Mouse (Mus musculus): ENCODE results near the gene Bin2. TPM values are rescaled to one million over a fixed set of nuclear protein-coding genes. Genes with fewer than 3 reads are reported as not detected.

Gene Bin2
- polyA plus RNA-seq, 1 experiment from 2014 or later = 2.1 TPM

- Histone ChIP-seq H3K9ac (replicated peaks; ENCODE audit: low read length) (no peak overlapping the region), H3K27ac (replicated peaks; ENCODE audit: low read depth, low read length) (no peak overlapping the region), H3K4me1 (ENCODE audit: control insufficient read depth, insufficient read depth, low read length) (peaks cover 3% of the 10 kb centered on the region), H3K4me3 (ENCODE audit: low read depth, low read length) (no peak overlapping the region), H3K27me3 (ENCODE audit: control insufficient read depth, insufficient read depth, low read length) (peaks cover 40% of the 10 kb centered on the region), H3K36me3 (replicated peaks; ENCODE audit: control insufficient read depth, insufficient read depth, low read depth, low read length) (no peaks in the 10 kb centered on the region), H3K9me3 (replicated peaks; ENCODE audit: control insufficient read depth, low read length) (no peaks in the 10 kb centered on the region), H3K4me2 (ENCODE audit: low read depth, low read length) (no peak overlapping the region)
- ATAC-seq (replicated peaks; ENCODE audit: insufficient number of reproducible peaks, low FRiP score, low TSS enrichment, low read depth) = no peak
- 4% methylated on average over 9 of the region's 9 CpGs for WGBS
- DNase-seq (ENCODE audit: low spot score) = peak; percentile 4
Measured at GRCm38 (mm10) chr15:100635239-100635638, 34.1 kb downstream of the Bin2 start.

GRCm38 (mm10) chr15:100633341-100633740 is 36.0 kb downstream of the Bin2 start:
- no peaks in the 10 kb centered on the region for H3K36me3 ChIP-seq (replicated peaks; ENCODE audit: control insufficient read depth, insufficient read depth, low read depth, low read length)
- H3K9ac ChIP-seq (replicated peaks; ENCODE audit: low read length) = no peak overlapping the region
- H3K9me3 ChIP-seq (replicated peaks; ENCODE audit: control insufficient read depth, low read length) = no peaks in the 10 kb centered on the region
- H3K27me3 ChIP-seq (ENCODE audit: control insufficient read depth, insufficient read depth, low read length) = peaks cover 35% of the 10 kb centered on the region
- ATAC-seq (replicated peaks; ENCODE audit: insufficient number of reproducible peaks, low FRiP score, low TSS enrichment, low read depth) = no peak
- H3K27ac ChIP-seq (replicated peaks; ENCODE audit: low read depth, low read length) = no peak overlapping the region
- peaks cover 3% of the 10 kb centered on the region for H3K4me1 ChIP-seq (ENCODE audit: control insufficient read depth, insufficient read depth, low read length)
- DNase-seq (ENCODE audit: low spot score) = no peak
- H3K4me3 ChIP-seq (ENCODE audit: low read depth, low read length) = no peak overlapping the region
- no peak overlapping the region for H3K4me2 ChIP-seq (ENCODE audit: low read depth, low read length)
- WGBS = 80% methylated on average over 10 of the region's 10 CpGs

GRCm38 (mm10) chr15:100632323-100632722 is 37.0 kb downstream of the Bin2 start:
- H3K27ac ChIP-seq (replicated peaks; ENCODE audit: low read depth, low read length) = no peak overlapping the region
- peaks cover 7% of the 10 kb centered on the region for H3K4me1 ChIP-seq (ENCODE audit: control insufficient read depth, insufficient read depth, low read length)
- no peak for DNase-seq (ENCODE audit: low spot score)
- peaks cover 27% of the 10 kb centered on the region for H3K27me3 ChIP-seq (ENCODE audit: control insufficient read depth, insufficient read depth, low read length)
- no peak for ATAC-seq (replicated peaks; ENCODE audit: insufficient number of reproducible peaks, low FRiP score, low TSS enrichment, low read depth)
- H3K4me2 ChIP-seq (ENCODE audit: low read depth, low read length) = no peak overlapping the region
- no peaks in the 10 kb centered on the region for H3K9me3 ChIP-seq (replicated peaks; ENCODE audit: control insufficient read depth, low read length)
- H3K9ac ChIP-seq (replicated peaks; ENCODE audit: low read length) = no peak overlapping the region
- WGBS = 82% methylated on average over 5 of the region's 5 CpGs
- H3K4me3 ChIP-seq (ENCODE audit: low read depth, low read length) = no peak overlapping the region
- H3K36me3 ChIP-seq (replicated peaks; ENCODE audit: control insufficient read depth, insufficient read depth, low read depth, low read length) = no peaks in the 10 kb centered on the region

- ATAC-seq (replicated peaks; ENCODE audit: insufficient number of reproducible peaks, low FRiP score, low TSS enrichment, low read depth) = no peak
- peaks cover 20% of the 10 kb centered on the region for H3K27me3 ChIP-seq (ENCODE audit: control insufficient read depth, insufficient read depth, low read length)
Measured at GRCm38 (mm10) chr15:100631454-100632170, 37.7 kb downstream of the Bin2 start.

GRCm38 (mm10) chr15:100630126-100630525 is 39.2 kb downstream of the Bin2 start:
- peaks cover 8% of the 10 kb centered on the region for H3K27me3 ChIP-seq (ENCODE audit: control insufficient read depth, insufficient read depth, low read length)

More at GRCm38 (mm10) chr15:100631454-100632170, 37.7 kb downstream of the Bin2 start:
- Histone ChIP-seq H3K9ac (replicated peaks; ENCODE audit: low read length) (no peak overlapping the region), H3K27ac (replicated peaks; ENCODE audit: low read depth, low read length) (no peak overlapping the region), H3K4me3 (ENCODE audit: low read depth, low read length) (no peak overlapping the region), H3K4me2 (ENCODE audit: low read depth, low read length) (no peak overlapping the region), H3K4me1 (ENCODE audit: control insufficient read depth, insufficient read depth, low read length) (peaks cover 7% of the 10 kb centered on the region), H3K36me3 (replicated peaks; ENCODE audit: control insufficient read depth, insufficient read depth, low read depth, low read length) (no peaks in the 10 kb centered on the region), H3K9me3 (replicated peaks; ENCODE audit: control insufficient read depth, low read length) (no peaks in the 10 kb centered on the region)
- WGBS = 84% methylated on average over 12 of the region's 12 CpGs
- DNase-seq (ENCODE audit: low spot score) = no peak

GRCm38 (mm10) chr15:100628797-100629196 is 40.6 kb downstream of the Bin2 start:
- Histone ChIP-seq H3K36me3 (replicated peaks; ENCODE audit: control insufficient read depth, insufficient read depth, low read depth, low read length) (no peaks in the 10 kb centered on the region), H3K4me1 (ENCODE audit: control insufficient read depth, insufficient read depth, low read length) (0 out of 2 replicates have a peak, but pooled peaks cover 3% of the 10 kb centered on the region), H3K9me3 (replicated peaks; ENCODE audit: control insufficient read depth, low read length) (no peaks in the 10 kb centered on the region), H3K4me2 (ENCODE audit: low read depth, low read length) (no peak overlapping the region), H3K9ac (replicated peaks; ENCODE audit: low read length) (no peak overlapping the region), H3K4me3 (ENCODE audit: low read depth, low read length) (no peak overlapping the region), H3K27ac (replicated peaks; ENCODE audit: low read depth, low read length) (no peak overlapping the region), H3K27me3 (ENCODE audit: control insufficient read depth, insufficient read depth, low read length) (no peaks in the 10 kb centered on the region)
- DNase-seq (ENCODE audit: low spot score) (peak; percentile 32), ATAC-seq (replicated peaks; ENCODE audit: insufficient number of reproducible peaks, low FRiP score, low TSS enrichment, low read depth) (no peak)
- WGBS = 39% methylated on average over 7 of the region's 7 CpGs

More at GRCm38 (mm10) chr15:100630126-100630525, 39.2 kb downstream of the Bin2 start:
- H3K36me3 ChIP-seq (replicated peaks; ENCODE audit: control insufficient read depth, insufficient read depth, low read depth, low read length) = no peaks in the 10 kb centered on the region
- DNase-seq (ENCODE audit: low spot score) (no peak), ATAC-seq (replicated peaks; ENCODE audit: insufficient number of reproducible peaks, low FRiP score, low TSS enrichment, low read depth) (no peak)
- 0 out of 2 replicates have a peak, but pooled peaks cover 3% of the 10 kb centered on the region for H3K4me1 ChIP-seq (ENCODE audit: control insufficient read depth, insufficient read depth, low read length)
- H3K27ac ChIP-seq (replicated peaks; ENCODE audit: low read depth, low read length) = no peak overlapping the region
- H3K4me2 ChIP-seq (ENCODE audit: low read depth, low read length) = no peak overlapping the region
- H3K4me3 ChIP-seq (ENCODE audit: low read depth, low read length) = no peak overlapping the region
- H3K9me3 ChIP-seq (replicated peaks; ENCODE audit: control insufficient read depth, low read length) = no peaks in the 10 kb centered on the region
- 58% methylated on average over 3 of the region's 3 CpGs for WGBS
- H3K9ac ChIP-seq (replicated peaks; ENCODE audit: low read length) = no peak overlapping the region

GRCm38 (mm10) chr15:100627774-100628370 is 41.5 kb downstream of the Bin2 start:
- Histone ChIP-seq H3K4me3 (ENCODE audit: low read depth, low read length) (no peak overlapping the region), H3K36me3 (replicated peaks; ENCODE audit: control insufficient read depth, insufficient read depth, low read depth, low read length) (no peaks in the 10 kb centered on the region), H3K4me2 (ENCODE audit: low read depth, low read length) (no peak overlapping the region), H3K9me3 (replicated peaks; ENCODE audit: control insufficient read depth, low read length) (no peaks in the 10 kb centered on the region), H3K4me1 (ENCODE audit: control insufficient read depth, insufficient read depth, low read length) (0 out of 2 replicates have a peak, but pooled peaks cover 3% of the 10 kb centered on the region), H3K27me3 (ENCODE audit: control insufficient read depth, insufficient read depth, low read length) (no peaks in the 10 kb centered on the region), H3K9ac (replicated peaks; ENCODE audit: low read length) (no peak overlapping the region), H3K27ac (replicated peaks; ENCODE audit: low read depth, low read length) (no peak overlapping the region)
- ATAC-seq (replicated peaks; ENCODE audit: insufficient number of reproducible peaks, low FRiP score, low TSS enrichment, low read depth) (no peak), DNase-seq (ENCODE audit: low spot score) (no peak)
- 6% methylated on average over 11 of the region's 11 CpGs for WGBS

GRCm38 (mm10) chr15:100627287-100627686 is 42.1 kb downstream of the Bin2 start:
- Histone ChIP-seq H3K27ac (replicated peaks; ENCODE audit: low read depth, low read length) (no peak overlapping the region), H3K36me3 (replicated peaks; ENCODE audit: control insufficient read depth, insufficient read depth, low read depth, low read length) (no peaks in the 10 kb centered on the region), H3K4me3 (ENCODE audit: low read depth, low read length) (no peak overlapping the region), H3K4me1 (ENCODE audit: control insufficient read depth, insufficient read depth, low read length) (0 out of 2 replicates have a peak, but pooled peaks cover 3% of the 10 kb centered on the region), H3K4me2 (ENCODE audit: low read depth, low read length) (no peak overlapping the region), H3K9me3 (replicated peaks; ENCODE audit: control insufficient read depth, low read length) (no peaks in the 10 kb centered on the region), H3K9ac (replicated peaks; ENCODE audit: low read length) (no peak overlapping the region), H3K27me3 (ENCODE audit: control insufficient read depth, insufficient read depth, low read length) (no peaks in the 10 kb centered on the region)
- DNase-seq (ENCODE audit: low spot score) (no peak), ATAC-seq (replicated peaks; ENCODE audit: insufficient number of reproducible peaks, low FRiP score, low TSS enrichment, low read depth) (no peak)
- WGBS = 15% methylated on average over 10 of the region's 10 CpGs

Measured in embryonic facial prominence, embryonic 11.5 days (tissue).